Mouse (Mus musculus): ENCODE results near the gene Trpm3.
"Not testable (repeated sequence)": the region's sequence is repeated elsewhere in the genome, so short reads cannot be mapped to it uniquely, and the experiment has no call there.

Trpm3 gene

GRCm38 (mm10) chr19:22842697-22843096 is 703.9 kb downstream of the Trpm3 start:
- no peak for DNase-seq (ENCODE audit: low read depth in 1 of 2, low spot score in 2 of 2)

- no peak for DNase-seq (ENCODE audit: low read depth in 1 of 2, low spot score in 2 of 2)
These were observed 708.9 kb downstream of the Trpm3 start for GRCm38 (mm10) chr19:22847696-22848095.

GRCm38 (mm10) chr19:22848251-22848650 is 709.4 kb downstream of the Trpm3 start:
- no peak for DNase-seq (ENCODE audit: low read depth in 1 of 2, low spot score in 2 of 2)

GRCm38 (mm10) chr19:22848783-22849576 is 710.1 kb downstream of the Trpm3 start:
- no peak for DNase-seq (ENCODE audit: low read depth in 1 of 2, low spot score in 2 of 2)

GRCm38 (mm10) chr19:22851423-22851822 is 712.6 kb downstream of the Trpm3 start:
- not testable (repeated sequence) for DNase-seq (ENCODE audit: low read depth in 1 of 2, low spot score in 2 of 2)

GRCm38 (mm10) chr19:22859644-22860043 is 720.8 kb downstream of the Trpm3 start:
- no peak for DNase-seq (ENCODE audit: low read depth in 1 of 2, low spot score in 2 of 2)

- no peak for DNase-seq (ENCODE audit: low read depth in 1 of 2, low spot score in 2 of 2)
These were observed 728.6 kb downstream of the Trpm3 start for GRCm38 (mm10) chr19:22867456-22867855.

GRCm38 (mm10) chr19:22869853-22870252 is 731.0 kb downstream of the Trpm3 start:
- no peak for DNase-seq (ENCODE audit: low read depth in 1 of 2, low spot score in 2 of 2)

GRCm38 (mm10) chr19:22872456-22872855 is 733.6 kb downstream of the Trpm3 start:
- DNase-seq (ENCODE audit: low read depth in 1 of 2, low spot score in 2 of 2) = no peak

- no peak for DNase-seq (ENCODE audit: low read depth in 1 of 2, low spot score in 2 of 2)
These were observed 741.4 kb downstream of the Trpm3 start for GRCm38 (mm10) chr19:22880199-22880598.

GRCm38 (mm10) chr19:22882670-22883111 is 743.8 kb downstream of the Trpm3 start:
- DNase-seq (ENCODE audit: low read depth in 1 of 2, low spot score in 2 of 2) = no peak

- no peak for DNase-seq (ENCODE audit: low read depth in 1 of 2, low spot score in 2 of 2)
These were observed 744.3 kb downstream of the Trpm3 start for GRCm38 (mm10) chr19:22883154-22883553.

- DNase-seq (ENCODE audit: low read depth in 1 of 2, low spot score in 2 of 2) = no peak
These were observed 745.0 kb downstream of the Trpm3 start for GRCm38 (mm10) chr19:22883744-22884317.

GRCm38 (mm10) chr19:22884357-22884756 is 745.5 kb downstream of the Trpm3 start:
- DNase-seq (ENCODE audit: low read depth in 1 of 2, low spot score in 2 of 2) = no peak

- DNase-seq (ENCODE audit: low read depth in 1 of 2, low spot score in 2 of 2) = no peak
These were observed 746.2 kb downstream of the Trpm3 start for GRCm38 (mm10) chr19:22885051-22885450.

GRCm38 (mm10) chr19:22901892-22902291 is 763.0 kb downstream of the Trpm3 start:
- no peak for DNase-seq (ENCODE audit: low read depth in 1 of 2, low spot score in 2 of 2)

GRCm38 (mm10) chr19:22902386-22902785 is 763.5 kb downstream of the Trpm3 start:
- no peak for DNase-seq (ENCODE audit: low read depth in 1 of 2, low spot score in 2 of 2)

GRCm38 (mm10) chr19:22905066-22905482 is 766.2 kb downstream of the Trpm3 start:
- DNase-seq (ENCODE audit: low read depth in 1 of 2, low spot score in 2 of 2) = no peak

GRCm38 (mm10) chr19:22910686-22911085 is 771.8 kb downstream of the Trpm3 start:
- no peak for DNase-seq (ENCODE audit: low read depth in 1 of 2, low spot score in 2 of 2)

GRCm38 (mm10) chr19:22912971-22913370 is 774.1 kb downstream of the Trpm3 start:
- no peak for DNase-seq (ENCODE audit: low read depth in 1 of 2, low spot score in 2 of 2)

- peak in 1 of 2 experiments; percentile 32 for DNase-seq (ENCODE audit: low read depth in 1 of 2, low spot score in 2 of 2)
These were observed 777.2 kb downstream of the Trpm3 start for GRCm38 (mm10) chr19:22915868-22916642.
